Mouse (Mus musculus) ES-Bruce4 (cell line): ENCODE data around the gene Gnas.

Experiments used
- CTCF ChIP-seq: IDR thresholded peaks from one replicate; pipeline ENCODE4 v1.8.1; 2011; ENCODE audit warnings: low read depth, low read length
- EP300 ChIP-seq: IDR thresholded peaks from 2 replicates; pipeline ENCODE4 v1.6.1; 2011; ENCODE audit warnings: low read depth, low read length; ENCODE audit not compliant: insufficient read depth
- POLR2A ChIP-seq: IDR thresholded peaks from one replicate; pipeline ENCODE4 v1.8.1; 2011; ENCODE audit warnings: low read length; ENCODE audit not compliant: insufficient read depth

DNA sequence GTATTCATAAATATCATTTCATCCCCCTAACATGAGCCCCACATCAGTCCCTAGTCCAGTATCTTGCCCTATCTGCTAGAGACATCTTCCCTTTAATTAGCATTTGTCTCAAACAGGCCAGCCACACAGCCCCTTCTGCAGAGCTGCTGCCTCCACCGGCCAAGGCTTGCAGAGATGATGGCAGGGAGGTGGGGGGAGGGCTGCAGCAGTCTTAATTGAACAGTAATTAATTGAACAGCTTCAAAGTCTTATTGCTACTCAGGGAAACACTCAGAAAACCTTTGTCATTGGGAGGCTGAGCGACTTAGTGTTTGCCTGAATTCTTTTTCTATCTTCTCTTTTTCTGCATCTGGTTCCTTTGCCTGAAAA is 7.5 kb downstream of the Gnas start:
- TF ChIP-seq CTCF (no peak), EP300 (no peak), POLR2A (no peak)
